Mouse (Mus musculus): ENCODE measurements around the gene Slc25a26. TPM values are rescaled to one million over a fixed set of nuclear protein-coding genes. Genes with fewer than 3 reads are reported as not detected.

The Slc25a26 gene
- polyA plus RNA-seq, 1 experiment from 2014 or later: 6.5 TPM

- no peaks in the 10 kb centered on the region for H3K27me3 ChIP-seq
- no peak overlapping the region for H3K27ac ChIP-seq
- WGBS: 79% methylated on average over 6 of the region's 6 CpGs
- peaks cover 48% of the 10 kb centered on the region for H3K4me1 ChIP-seq
- no peak overlapping the region for H3K4me2 ChIP-seq
- no peak overlapping the region for H3K4me3 ChIP-seq
- no peaks in the 10 kb centered on the region for H3K36me3 ChIP-seq (ENCODE audit: poor library complexity, severe bottlenecking)
- no peak for ATAC-seq
- peak overlapping the region; percentile 22; the same call in 1 of the 2 replicates for H3K9ac ChIP-seq
- H3K9me3 ChIP-seq (replicated peaks): no peaks in the 10 kb centered on the region
Measured at GRCm38 (mm10) chr6:94646902-94647301, 146.8 kb downstream of the Slc25a26 start.

DNA sequence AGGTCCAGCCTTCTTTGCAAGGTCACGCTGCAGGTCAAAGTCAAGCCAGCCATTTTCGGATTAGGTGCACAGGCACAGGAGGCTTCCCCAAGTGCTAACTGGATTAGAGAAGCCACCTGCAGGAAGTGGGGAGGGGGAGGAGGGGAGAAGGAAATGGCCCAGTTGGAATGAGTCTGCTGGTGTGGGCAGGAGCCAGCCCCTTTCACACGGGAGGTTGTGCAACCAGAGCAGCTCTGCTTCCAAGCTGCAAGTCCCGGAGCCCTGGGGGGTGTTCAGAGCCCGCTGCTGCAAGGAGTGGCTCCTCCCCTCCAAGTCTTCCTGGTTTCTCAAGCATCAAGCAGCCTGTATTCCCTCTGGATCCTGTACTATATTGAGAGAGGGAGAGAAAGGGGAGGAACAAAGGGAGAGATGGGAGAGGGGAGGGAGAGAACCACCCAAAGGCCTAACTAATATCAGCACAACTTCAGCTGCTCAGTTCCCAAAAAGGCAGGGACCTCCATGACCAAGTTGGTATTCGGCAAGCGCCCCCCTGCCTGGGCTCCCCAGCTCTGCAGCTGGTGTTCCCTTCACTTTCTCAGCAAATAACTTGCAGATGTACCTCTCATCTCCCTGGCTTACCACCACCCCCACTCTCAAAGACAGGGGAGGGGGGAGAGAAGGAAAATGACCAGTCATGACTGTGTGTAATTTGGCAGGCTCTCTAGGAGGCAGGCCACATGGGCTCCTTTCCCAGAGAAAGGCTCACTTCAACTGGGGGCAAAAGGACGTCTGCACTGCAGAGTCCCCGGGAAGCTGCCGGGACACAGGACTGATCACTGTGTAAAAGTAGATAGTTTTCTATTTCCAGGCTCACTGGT lies 147.7 kb downstream of the Slc25a26 start:
- H3K9me3 ChIP-seq (replicated peaks): no peaks in the 10 kb centered on the region
- 12% methylated on average over 10 of the region's 10 CpGs for WGBS
- peak overlapping the region; percentile 9; the same call in 1 of the 2 replicates for H3K4me2 ChIP-seq
- H3K36me3 ChIP-seq (ENCODE audit: poor library complexity, severe bottlenecking): no peaks in the 10 kb centered on the region
- H3K9ac ChIP-seq: peak overlapping the region; percentile 30
- peaks cover 57% of the 10 kb centered on the region for H3K4me1 ChIP-seq
- H3K4me3 ChIP-seq: no peak overlapping the region
- H3K27ac ChIP-seq: peak overlapping the region; percentile 66
- ATAC-seq: peak; percentile 81
- H3K27me3 ChIP-seq: no peaks in the 10 kb centered on the region

DNA sequence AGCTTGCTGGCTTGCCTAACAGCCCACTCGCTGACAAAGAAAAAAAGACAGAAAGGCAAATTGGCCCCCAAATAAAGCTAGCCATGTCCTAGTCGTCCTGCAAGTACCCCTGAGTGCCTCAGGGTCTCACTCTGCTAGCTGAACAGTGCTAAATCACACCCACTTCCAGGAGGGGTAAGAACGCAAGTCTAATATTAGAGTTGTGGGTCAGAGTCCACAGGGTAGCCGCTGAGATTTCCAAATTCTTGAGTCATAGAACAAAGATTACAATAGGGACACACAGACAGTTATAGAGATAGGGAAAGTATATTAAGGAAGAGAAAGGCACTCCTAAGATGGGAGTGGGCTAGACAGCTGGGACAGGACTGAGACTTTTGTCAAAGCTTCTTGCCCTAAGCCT lies 148.4 kb downstream of the Slc25a26 start:
- Histone ChIP-seq H3K4me3 (no peak overlapping the region), H3K27me3 (no peaks in the 10 kb centered on the region), H3K4me2 (no peak overlapping the region), H3K4me1 (peaks cover 64% of the 10 kb centered on the region), H3K36me3 (ENCODE audit: poor library complexity, severe bottlenecking) (no peaks in the 10 kb centered on the region), H3K9me3 (replicated peaks) (no peaks in the 10 kb centered on the region), H3K27ac (peak overlapping the region; percentile 66), H3K9ac (peak overlapping the region; percentile 30; the same call in 1 of the 2 replicates)
- no peak for ATAC-seq
- WGBS: 33% methylated on average over 4 of the region's 4 CpGs

DNA sequence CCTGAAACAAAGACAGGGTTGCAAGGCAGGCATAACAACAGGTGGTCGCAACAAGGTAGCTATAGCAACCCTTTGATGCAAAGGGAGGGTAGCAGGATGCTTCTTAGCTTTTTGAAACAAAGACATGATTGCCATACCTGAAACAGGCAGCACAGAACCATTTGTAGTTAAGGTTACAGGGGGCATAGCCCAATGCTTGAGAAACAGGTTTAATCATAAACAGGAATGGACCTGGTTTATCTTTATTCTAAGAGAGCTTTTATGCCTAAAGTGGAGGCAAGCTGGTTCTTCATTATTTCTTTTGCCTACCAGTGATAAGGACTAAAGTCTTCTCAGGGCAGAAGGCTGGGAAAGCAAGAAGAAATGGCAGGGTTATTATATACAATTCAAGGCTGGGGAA lies 149.5 kb downstream of the Slc25a26 start:
- Histone ChIP-seq H3K9ac (no peak overlapping the region), H3K4me2 (no peak overlapping the region), H3K4me1 (peaks cover 71% of the 10 kb centered on the region), H3K36me3 (ENCODE audit: poor library complexity, severe bottlenecking) (no peaks in the 10 kb centered on the region), H3K9me3 (replicated peaks) (no peaks in the 10 kb centered on the region), H3K27ac (no peak overlapping the region), H3K27me3 (no peaks in the 10 kb centered on the region), H3K4me3 (no peak overlapping the region)
- ATAC-seq: no peak
- 59% methylated on average over 1 of the region's 1 CpGs for WGBS

DNA sequence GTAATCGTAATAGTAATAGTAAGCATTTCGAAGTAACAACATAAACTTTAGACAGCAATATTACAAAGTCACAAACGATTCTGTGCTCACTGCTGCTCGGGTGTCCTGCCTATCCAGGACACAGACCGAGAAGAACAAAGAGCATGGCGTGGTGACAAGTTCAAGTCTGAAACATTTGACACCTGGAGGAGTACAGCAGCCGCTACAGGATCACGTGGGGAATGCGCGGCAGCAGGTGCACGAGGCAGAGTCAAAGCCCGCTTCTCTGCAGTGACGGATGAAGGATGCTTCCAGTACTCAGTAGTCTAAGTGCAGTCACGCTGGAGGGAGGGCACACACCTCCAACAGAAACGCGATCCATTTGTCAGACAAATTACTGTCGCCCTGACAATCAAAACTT lies 151.4 kb downstream of the Slc25a26 start:
- WGBS: 79% methylated on average over 17 of the region's 17 CpGs
- Histone ChIP-seq H3K36me3 (ENCODE audit: poor library complexity, severe bottlenecking) (no peaks in the 10 kb centered on the region), H3K4me1 (peaks cover 80% of the 10 kb centered on the region)

DNA sequence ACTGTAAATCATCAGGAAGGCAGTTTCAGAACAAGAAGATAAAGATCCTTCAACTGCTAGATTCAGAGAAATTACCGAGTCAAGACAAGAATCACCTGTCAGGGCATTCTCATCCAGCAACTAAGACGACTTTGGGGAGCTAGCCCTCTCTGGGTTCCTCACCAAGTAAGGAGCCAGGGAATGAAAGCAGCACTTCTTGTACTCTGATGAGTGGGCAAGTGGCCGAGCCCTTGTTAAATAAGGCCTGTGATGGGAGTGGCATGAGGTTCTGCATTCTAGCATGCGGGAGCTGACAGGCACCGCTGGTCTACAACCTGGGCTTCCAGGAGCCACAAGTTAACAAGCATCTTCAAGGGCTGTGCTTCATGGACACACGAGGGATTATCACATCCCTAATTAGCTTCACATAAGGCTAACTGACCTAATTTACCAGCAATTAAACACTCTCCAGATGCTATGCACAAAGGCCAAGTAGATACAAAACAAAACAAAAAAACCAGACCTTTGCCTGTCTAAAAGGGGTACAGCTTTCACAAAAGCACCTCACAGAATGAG lies 152.6 kb downstream of the Slc25a26 start:
- H3K27me3 ChIP-seq: no peaks in the 10 kb centered on the region
- no peak for ATAC-seq
- H3K36me3 ChIP-seq (ENCODE audit: poor library complexity, severe bottlenecking): no peaks in the 10 kb centered on the region
- no peak overlapping the region for H3K4me3 ChIP-seq
- no peak overlapping the region for H3K9ac ChIP-seq
- no peaks in the 10 kb centered on the region for H3K9me3 ChIP-seq (replicated peaks)
- WGBS: 39% methylated on average over 6 of the region's 6 CpGs
- no peak overlapping the region for H3K4me2 ChIP-seq
- peaks cover 80% of the 10 kb centered on the region for H3K4me1 ChIP-seq
- no peak overlapping the region for H3K27ac ChIP-seq

More for the DNA sequence above, 151.4 kb downstream of the Slc25a26 start:
- no peaks in the 10 kb centered on the region for H3K9me3 ChIP-seq (replicated peaks)
- H3K4me3 ChIP-seq: no peak overlapping the region
- no peaks in the 10 kb centered on the region for H3K27me3 ChIP-seq
- H3K4me2 ChIP-seq: no peak overlapping the region
- ATAC-seq: no peak
- no peak overlapping the region for H3K9ac ChIP-seq
- no peak overlapping the region for H3K27ac ChIP-seq

GRCm38 (mm10) chr6:94653388-94654316 lies 153.5 kb downstream of the Slc25a26 start:
- no peak for ATAC-seq
- no peak overlapping the region for H3K27ac ChIP-seq
- no peaks in the 10 kb centered on the region for H3K27me3 ChIP-seq
- no peaks in the 10 kb centered on the region for H3K9me3 ChIP-seq (replicated peaks)
- no peak overlapping the region for H3K4me3 ChIP-seq
- no peak overlapping the region for H3K9ac ChIP-seq
- H3K36me3 ChIP-seq (ENCODE audit: poor library complexity, severe bottlenecking): no peaks in the 10 kb centered on the region
- 69% methylated on average over 10 of the region's 10 CpGs for WGBS
- H3K4me1 ChIP-seq: peaks cover 76% of the 10 kb centered on the region
- no peak overlapping the region for H3K4me2 ChIP-seq

Small RNAs within 50 kb of the gene (microRNA-seq; reads per million reads assigned to microRNA genes)
- gene Mir7041: 0.80 reads per million

Other genes starting within 250 kb of the Slc25a26 start
- 39.1 and 45.1 TPM in 2 replicates for gene Magi1, start 216.4 kb upstream of the Slc25a26 start, polyA plus RNA-seq (2015; fragmentation: Nextera tagmentation; extraction: Ambion mirVana)
- 6.4 and 7.6 TPM in 2 replicates for gene Lrig1, start 199.8 kb downstream of the Slc25a26 start, polyA plus RNA-seq (2015; fragmentation: Nextera tagmentation; extraction: Ambion mirVana)

All from forebrain, embryonic 13.5 days (tissue).